Mouse (Mus musculus) cerebellum, adult 9-11 months (tissue): ENCODE results near the gene Dpep1.

ENCODE experiments used
- DNase-seq: peaks from one replicate; pipeline ENCODE4 v3.0.0; 2022

Dpep1 gene

GRCm38 (mm10) chr8:123250940-123251339 lies 64.9 kb downstream of the Dpep1 start:
- DNase-seq = no peak
